Mouse (Mus musculus): Measurements from ENCODE around the gene Timm10. TPM values are rescaled to one million over a fixed set of nuclear protein-coding genes. Genes with fewer than 3 reads are reported as not detected.

The Timm10 gene
- total and polyA plus RNA-seq, 3 experiments, result 13.5 to 51.5 (median 19.5) TPM

DNA sequence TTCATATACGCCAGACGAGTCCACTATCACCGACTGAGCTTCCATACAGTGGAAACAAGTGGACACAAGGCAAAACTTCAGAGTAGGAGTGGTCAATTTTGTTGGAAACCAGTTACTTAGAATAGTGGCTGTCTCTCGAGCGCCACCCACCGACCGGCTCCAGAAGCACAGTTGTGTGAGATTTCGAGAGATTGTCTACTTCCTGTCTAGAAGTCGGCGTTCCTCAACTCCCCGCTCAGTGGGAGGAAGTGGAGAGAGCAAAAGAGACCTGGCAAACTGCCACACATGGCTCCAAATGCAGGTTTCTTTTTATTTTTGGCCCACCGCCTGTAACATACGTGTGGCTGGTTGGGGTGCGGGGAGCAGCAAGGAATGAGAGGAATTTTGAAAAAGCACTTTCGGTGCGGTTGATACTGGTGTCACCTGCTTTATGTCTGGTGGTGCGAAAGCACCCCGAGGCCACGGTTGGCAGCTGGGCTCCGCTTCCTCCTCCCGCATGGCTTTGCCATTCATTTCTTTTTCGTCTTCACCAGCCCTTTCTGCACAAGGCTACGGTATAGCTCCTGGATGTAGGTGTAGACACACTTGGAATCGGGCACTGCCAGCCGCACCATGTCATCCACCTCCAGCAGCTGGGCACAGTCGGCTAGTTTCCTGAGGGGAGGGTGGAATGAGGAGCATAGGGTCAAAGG, 15.8 kb upstream of the Timm10 start:
- TF ChIP-seq GATA2 (IDR thresholded peaks at IDR 0.05; ENCODE audit: borderline replicate concordance, low read depth, low read length) (no peak), CTCF (IDR thresholded peaks at IDR 0.05; ENCODE audit: low read depth, low read length) (peak; percentile 55)
- H3K9me3 ChIP-seq (replicated peaks), result peaks cover 26% of the 10 kb centered on the region

DNA sequence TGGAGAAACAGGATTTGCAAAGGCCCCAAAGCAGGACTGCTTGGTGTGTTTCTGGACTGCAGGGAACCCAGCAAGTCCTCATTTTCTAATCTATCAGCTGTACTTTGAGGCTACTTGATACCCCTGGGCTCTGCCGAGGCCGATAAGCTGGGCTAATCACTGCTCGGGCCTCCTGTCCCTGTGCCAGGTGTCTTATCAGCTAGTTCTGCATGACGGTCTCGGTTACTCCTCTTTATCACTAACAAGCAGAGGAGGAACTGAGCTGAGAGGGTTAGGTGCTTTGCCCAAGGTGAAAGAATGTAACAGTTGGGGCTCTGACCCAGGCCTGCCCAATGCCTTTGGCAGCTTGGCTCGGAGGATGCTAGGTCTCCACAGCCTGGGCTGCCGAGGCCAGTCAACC, 14.9 kb upstream of the Timm10 start:
- Histone ChIP-seq H3K36me3 (replicated peaks) (peaks cover 26% of the 10 kb centered on the region), H3K4me3 (ENCODE audit: low read depth, low read length) (peak overlapping the region; percentile 54; the same call in 1 of the 2 replicates), H3K9me3 (replicated peaks) (peaks cover 26% of the 10 kb centered on the region), H3K27me3 (ENCODE audit: insufficient read depth, low read length) (peaks cover 12% of the 10 kb centered on the region), H3K4me1 (ENCODE audit: insufficient read depth, low read depth, low read length) (peaks cover 34% of the 10 kb centered on the region)
- TF ChIP-seq GATA1 (IDR thresholded peaks at IDR 0.05; ENCODE audit: borderline replicate concordance, low read length), result no peak
- TF ChIP-seq TAL1 (conservative IDR thresholded peaks at IDR 0.05; ENCODE audit: low read depth, low read length), result peak; percentile 99
- TF ChIP-seq CTCF (IDR thresholded peaks at IDR 0.05; ENCODE audit: low read depth, low read length), result no peak
- TF ChIP-seq GATA2 (IDR thresholded peaks at IDR 0.05; ENCODE audit: borderline replicate concordance, low read depth, low read length), result peak; percentile 89; the same call in 1 of the 2 replicates
- no peak for TF ChIP-seq POLR2AphosphoS5 (IDR thresholded peaks at IDR 0.05; ENCODE audit: insufficient replicate concordance, low read depth, low read length)
- peak; percentile 89 for DNase-seq (ENCODE audit: low spot score)
- peak; percentile 96 for ATAC-seq (ENCODE audit: extremely low read depth, insufficient number of reproducible peaks, low FRiP score, poor library complexity, severe bottlenecking)

More for the DNA sequence above, 15.8 kb upstream of the Timm10 start:
- H3K4me1 ChIP-seq (ENCODE audit: insufficient read depth, low read depth, low read length), result peaks cover 34% of the 10 kb centered on the region
- DNase-seq (ENCODE audit: low spot score) (peak; percentile 54), ATAC-seq (ENCODE audit: extremely low read depth, insufficient number of reproducible peaks, low FRiP score, poor library complexity, severe bottlenecking) (no peak)
- H3K4me3 ChIP-seq (ENCODE audit: low read depth, low read length), result peak overlapping the region; percentile 63; the same call in 1 of the 2 replicates
- H3K27me3 ChIP-seq (ENCODE audit: insufficient read depth, low read length), result peaks cover 11% of the 10 kb centered on the region
- H3K36me3 ChIP-seq (replicated peaks), result peaks cover 35% of the 10 kb centered on the region

DNA sequence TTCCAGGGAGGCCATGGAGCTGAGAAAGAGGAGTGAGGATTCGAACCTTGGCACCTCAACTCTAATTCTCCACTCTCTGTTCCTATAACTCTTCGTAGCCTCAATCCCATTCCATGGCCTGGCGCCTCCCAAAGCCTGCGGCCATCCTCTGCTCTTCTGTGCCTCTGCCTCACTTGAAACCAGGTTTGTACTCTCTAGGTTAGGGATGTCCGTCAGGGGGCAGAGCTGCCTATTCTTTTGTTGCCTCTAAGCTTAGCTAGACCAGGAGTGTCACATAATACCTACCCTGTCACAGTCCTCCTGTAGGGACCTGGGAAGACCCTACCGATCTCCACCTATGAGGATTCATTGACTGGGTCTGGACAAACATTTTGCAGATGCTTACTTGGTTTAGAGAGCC, 14.1 kb upstream of the Timm10 start:
- Histone ChIP-seq H3K36me3 (replicated peaks) (peaks cover 20% of the 10 kb centered on the region), H3K9me3 (replicated peaks) (peaks cover 26% of the 10 kb centered on the region), H3K4me1 (ENCODE audit: insufficient read depth, low read depth, low read length) (peaks cover 34% of the 10 kb centered on the region), H3K27me3 (ENCODE audit: insufficient read depth, low read length) (peaks cover 14% of the 10 kb centered on the region), H3K4me3 (ENCODE audit: low read depth, low read length) (no peak overlapping the region; the same call in 1 of the 2 replicates)
- no peak for ATAC-seq (ENCODE audit: extremely low read depth, insufficient number of reproducible peaks, low FRiP score, poor library complexity, severe bottlenecking)
- TF ChIP-seq GATA1 (IDR thresholded peaks at IDR 0.05; ENCODE audit: borderline replicate concordance, low read length) (no peak), POLR2AphosphoS5 (IDR thresholded peaks at IDR 0.05; ENCODE audit: insufficient replicate concordance, low read depth, low read length) (no peak), TAL1 (conservative IDR thresholded peaks at IDR 0.05; ENCODE audit: low read depth, low read length) (no peak), GATA2 (IDR thresholded peaks at IDR 0.05; ENCODE audit: borderline replicate concordance, low read depth, low read length) (no peak), CTCF (IDR thresholded peaks at IDR 0.05; ENCODE audit: low read depth, low read length) (no peak)
- DNase-seq (ENCODE audit: low spot score), result no peak

DNA sequence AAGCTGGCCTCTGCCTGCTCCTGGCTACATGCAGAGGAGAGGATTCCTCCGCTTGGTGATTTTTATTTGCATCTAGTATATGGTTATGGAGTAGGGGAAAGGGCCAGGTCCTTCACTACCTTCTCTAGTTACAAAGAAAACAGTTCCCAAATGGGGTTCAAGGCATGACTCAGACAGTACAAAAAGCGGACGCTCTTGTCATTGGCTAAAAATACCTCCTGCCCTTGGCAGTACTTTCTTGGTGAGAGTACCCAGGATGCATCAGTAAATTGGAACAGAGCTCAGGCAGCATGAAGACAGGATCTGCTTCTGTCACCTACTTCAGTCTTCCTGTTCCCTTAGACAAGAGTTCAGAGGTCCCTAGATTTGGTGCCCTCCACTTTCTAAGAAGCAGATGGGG, 6.9 kb upstream of the Timm10 start:
- peaks cover 17% of the 10 kb centered on the region for H3K4me1 ChIP-seq (ENCODE audit: insufficient read depth, low read depth, low read length)
- H3K4me3 ChIP-seq (ENCODE audit: low read depth, low read length), result no peak overlapping the region
- no peaks in the 10 kb centered on the region for H3K9me3 ChIP-seq (replicated peaks)
- no peaks in the 10 kb centered on the region for H3K36me3 ChIP-seq (replicated peaks)
- H3K27me3 ChIP-seq (ENCODE audit: insufficient read depth, low read length), result peaks cover 55% of the 10 kb centered on the region
- TF ChIP-seq GATA2 (IDR thresholded peaks at IDR 0.05; ENCODE audit: borderline replicate concordance, low read depth, low read length) (no peak), TAL1 (conservative IDR thresholded peaks at IDR 0.05; ENCODE audit: low read depth, low read length) (no peak), POLR2AphosphoS5 (IDR thresholded peaks at IDR 0.05; ENCODE audit: insufficient replicate concordance, low read depth, low read length) (no peak)
- ATAC-seq (ENCODE audit: extremely low read depth, insufficient number of reproducible peaks, low FRiP score, poor library complexity, severe bottlenecking), result no peak
- DNase-seq (ENCODE audit: low spot score), result no peak

DNA sequence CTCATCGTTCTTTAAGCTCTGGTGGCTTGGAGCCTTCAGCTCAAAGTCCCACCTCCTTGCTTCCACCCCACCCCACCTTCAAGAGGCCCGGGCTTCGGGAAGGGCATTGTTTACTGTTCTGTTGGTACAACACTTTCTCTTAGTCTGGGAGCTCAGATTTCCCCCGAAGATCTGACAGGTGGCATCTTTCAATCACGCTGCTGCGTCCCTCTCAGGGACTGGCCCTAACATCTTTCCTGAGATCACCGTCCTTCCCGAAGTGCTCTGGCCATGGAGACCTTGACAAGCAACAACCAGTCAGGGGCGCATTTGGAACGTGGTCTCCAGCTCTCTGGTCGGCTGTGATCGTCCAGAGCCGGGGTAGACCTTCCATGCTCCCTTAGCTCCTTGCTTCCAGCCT, 4.2 kb upstream of the Timm10 start, which contains the start of gene Smtnl1:
Smtnl1 (minus strand) TSS at position 101 of the 400 bp plus-strand sequence.
- Histone ChIP-seq H3K4me3 (ENCODE audit: low read depth, low read length) (no peak within 1 kb of the TSS), H3K27me3 (ENCODE audit: insufficient read depth, low read length) (peaks cover 42% of the 10 kb centered on the region), H3K9me3 (replicated peaks) (no peaks in the 10 kb centered on the region), H3K36me3 (replicated peaks) (no peaks in the 10 kb centered on the region), H3K4me1 (ENCODE audit: insufficient read depth, low read depth, low read length) (peaks cover 25% of the 10 kb centered on the region)
- TF ChIP-seq POLR2AphosphoS5 (IDR thresholded peaks at IDR 0.05; ENCODE audit: insufficient replicate concordance, low read depth, low read length) (no peak), CTCF (IDR thresholded peaks at IDR 0.05; ENCODE audit: low read depth, low read length) (no peak), GATA2 (IDR thresholded peaks at IDR 0.05; ENCODE audit: borderline replicate concordance, low read depth, low read length) (no peak), GATA1 (IDR thresholded peaks at IDR 0.05; ENCODE audit: borderline replicate concordance, low read length) (no peak), TAL1 (conservative IDR thresholded peaks at IDR 0.05; ENCODE audit: low read depth, low read length) (no peak)
- no peak for DNase-seq (ENCODE audit: low spot score)
- no peak for ATAC-seq (ENCODE audit: extremely low read depth, insufficient number of reproducible peaks, low FRiP score, poor library complexity, severe bottlenecking)

DNA sequence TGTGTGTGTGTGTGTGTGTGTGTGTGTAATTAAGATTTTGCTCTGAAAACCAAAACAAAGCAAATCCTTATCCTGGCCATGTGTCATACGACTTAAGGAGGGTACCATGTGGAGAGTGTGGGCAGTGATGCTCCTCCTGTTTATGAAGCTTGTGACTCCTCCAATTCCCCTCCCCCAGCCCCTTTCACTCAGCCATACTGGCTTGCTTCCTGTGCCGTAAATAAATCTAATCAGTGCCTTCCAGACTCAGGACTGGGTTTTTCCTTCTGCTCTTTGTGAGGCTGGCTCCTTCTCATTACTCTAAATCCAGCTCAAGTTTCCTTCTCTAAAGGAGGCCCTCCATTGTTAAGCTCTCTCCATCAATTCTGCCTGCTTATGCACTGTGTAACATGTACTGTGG, 3.6 kb upstream of the Timm10 start:
- Histone ChIP-seq H3K27me3 (ENCODE audit: insufficient read depth, low read length) (peaks cover 39% of the 10 kb centered on the region), H3K4me3 (ENCODE audit: low read depth, low read length) (no peak overlapping the region), H3K36me3 (replicated peaks) (peaks cover 1% of the 10 kb centered on the region), H3K9me3 (replicated peaks) (no peaks in the 10 kb centered on the region), H3K4me1 (ENCODE audit: insufficient read depth, low read depth, low read length) (peaks cover 30% of the 10 kb centered on the region)
- no peak for ATAC-seq (ENCODE audit: extremely low read depth, insufficient number of reproducible peaks, low FRiP score, poor library complexity, severe bottlenecking)
- no peak for DNase-seq (ENCODE audit: low spot score)
- TF ChIP-seq GATA2 (IDR thresholded peaks at IDR 0.05; ENCODE audit: borderline replicate concordance, low read depth, low read length), result no peak
- TF ChIP-seq CTCF (IDR thresholded peaks at IDR 0.05; ENCODE audit: low read depth, low read length), result no peak
- TF ChIP-seq POLR2AphosphoS5 (IDR thresholded peaks at IDR 0.05; ENCODE audit: insufficient replicate concordance, low read depth, low read length), result no peak
- no peak for TF ChIP-seq GATA1 (IDR thresholded peaks at IDR 0.05; ENCODE audit: borderline replicate concordance, low read length)
- no peak for TF ChIP-seq TAL1 (conservative IDR thresholded peaks at IDR 0.05; ENCODE audit: low read depth, low read length)

Measured in G1E (cell line).